Mouse (Mus musculus): ENCODE data around the gene Cebpzos. TPM values are rescaled to one million over a fixed set of nuclear protein-coding genes. Genes with fewer than 3 reads are reported as not detected.

Cebpzos gene
- total and polyA plus RNA-seq, 3 experiments, result 4.1 to 76.5 (median 20.5) TPM

GRCm38 (mm10) chr17:78942579-78942978 is 26.3 kb downstream of the Cebpzos start:
- no peaks in the 10 kb centered on the region for H3K9me3 ChIP-seq (replicated peaks)
- H3K36me3 ChIP-seq (replicated peaks), result peaks cover 59% of the 10 kb centered on the region
- ATAC-seq (ENCODE audit: extremely low read depth, insufficient number of reproducible peaks, low FRiP score, poor library complexity, severe bottlenecking), result no peak
- H3K4me1 ChIP-seq (ENCODE audit: insufficient read depth, low read depth, low read length), result peaks cover 6% of the 10 kb centered on the region
- H3K4me3 ChIP-seq (ENCODE audit: low read depth, low read length), result no peak overlapping the region
- DNase-seq (ENCODE audit: low spot score), result no peak
- no peak for TF ChIP-seq TAL1 (conservative IDR thresholded peaks at IDR 0.05; ENCODE audit: low read depth, low read length)
- TF ChIP-seq GATA1 (IDR thresholded peaks at IDR 0.05; ENCODE audit: borderline replicate concordance, low read length), result no peak
- no peak for TF ChIP-seq CTCF (IDR thresholded peaks at IDR 0.05; ENCODE audit: low read depth, low read length)
- TF ChIP-seq POLR2AphosphoS5 (IDR thresholded peaks at IDR 0.05; ENCODE audit: insufficient replicate concordance, low read depth, low read length), result no peak
- no peaks in the 10 kb centered on the region for H3K27me3 ChIP-seq (ENCODE audit: insufficient read depth, low read length)

- DNase-seq (ENCODE audit: low spot score), result no peak
- no peaks in the 10 kb centered on the region for H3K4me1 ChIP-seq (ENCODE audit: insufficient read depth, low read depth, low read length)
- H3K27me3 ChIP-seq (ENCODE audit: insufficient read depth, low read length), result no peaks in the 10 kb centered on the region
- no peak for ATAC-seq (ENCODE audit: extremely low read depth, insufficient number of reproducible peaks, low FRiP score, poor library complexity, severe bottlenecking)
- peaks cover 19% of the 10 kb centered on the region for H3K36me3 ChIP-seq (replicated peaks)
- no peak overlapping the region for H3K4me3 ChIP-seq (ENCODE audit: low read depth, low read length)
- TF ChIP-seq CTCF (IDR thresholded peaks at IDR 0.05; ENCODE audit: low read depth, low read length) (no peak), POLR2AphosphoS5 (IDR thresholded peaks at IDR 0.05; ENCODE audit: insufficient replicate concordance, low read depth, low read length) (no peak), GATA1 (IDR thresholded peaks at IDR 0.05; ENCODE audit: borderline replicate concordance, low read length) (no peak), TAL1 (conservative IDR thresholded peaks at IDR 0.05; ENCODE audit: low read depth, low read length) (no peak), GATA2 (IDR thresholded peaks at IDR 0.05; ENCODE audit: borderline replicate concordance, low read depth, low read length) (no peak)
- no peaks in the 10 kb centered on the region for H3K9me3 ChIP-seq (replicated peaks)
Observed at GRCm38 (mm10) chr17:78951225-78951624, 34.9 kb downstream of the Cebpzos start.

- peaks cover 11% of the 10 kb centered on the region for H3K36me3 ChIP-seq (replicated peaks)
- H3K9me3 ChIP-seq (replicated peaks), result no peaks in the 10 kb centered on the region
- no peak overlapping the region for H3K4me3 ChIP-seq (ENCODE audit: low read depth, low read length)
- TF ChIP-seq GATA2 (IDR thresholded peaks at IDR 0.05; ENCODE audit: borderline replicate concordance, low read depth, low read length) (no peak), POLR2AphosphoS5 (IDR thresholded peaks at IDR 0.05; ENCODE audit: insufficient replicate concordance, low read depth, low read length) (no peak), CTCF (IDR thresholded peaks at IDR 0.05; ENCODE audit: low read depth, low read length) (no peak), TAL1 (conservative IDR thresholded peaks at IDR 0.05; ENCODE audit: low read depth, low read length) (no peak), GATA1 (IDR thresholded peaks at IDR 0.05; ENCODE audit: borderline replicate concordance, low read length) (no peak)
- no peaks in the 10 kb centered on the region for H3K27me3 ChIP-seq (ENCODE audit: insufficient read depth, low read length)
- no peak for DNase-seq (ENCODE audit: low spot score)
- no peak for ATAC-seq (ENCODE audit: extremely low read depth, insufficient number of reproducible peaks, low FRiP score, poor library complexity, severe bottlenecking)
- no peaks in the 10 kb centered on the region for H3K4me1 ChIP-seq (ENCODE audit: insufficient read depth, low read depth, low read length)
Observed at GRCm38 (mm10) chr17:78952070-78952469, 35.8 kb downstream of the Cebpzos start.

- H3K4me1 ChIP-seq (ENCODE audit: insufficient read depth, low read depth, low read length), result no peaks in the 10 kb centered on the region
- H3K9me3 ChIP-seq (replicated peaks), result no peaks in the 10 kb centered on the region
- no peak overlapping the region for H3K4me3 ChIP-seq (ENCODE audit: low read depth, low read length)
- ATAC-seq (ENCODE audit: extremely low read depth, insufficient number of reproducible peaks, low FRiP score, poor library complexity, severe bottlenecking) (no peak), DNase-seq (ENCODE audit: low spot score) (no peak)
- TF ChIP-seq POLR2AphosphoS5 (IDR thresholded peaks at IDR 0.05; ENCODE audit: insufficient replicate concordance, low read depth, low read length), result no peak
- TF ChIP-seq TAL1 (conservative IDR thresholded peaks at IDR 0.05; ENCODE audit: low read depth, low read length), result no peak
- TF ChIP-seq GATA1 (IDR thresholded peaks at IDR 0.05; ENCODE audit: borderline replicate concordance, low read length), result no peak
- TF ChIP-seq GATA2 (IDR thresholded peaks at IDR 0.05; ENCODE audit: borderline replicate concordance, low read depth, low read length), result no peak
- TF ChIP-seq CTCF (IDR thresholded peaks at IDR 0.05; ENCODE audit: low read depth, low read length), result no peak
- peaks cover 4% of the 10 kb centered on the region for H3K36me3 ChIP-seq (replicated peaks)
- no peaks in the 10 kb centered on the region for H3K27me3 ChIP-seq (ENCODE audit: insufficient read depth, low read length)
Observed at GRCm38 (mm10) chr17:78953240-78953639, 36.9 kb downstream of the Cebpzos start.

- no peak for DNase-seq (ENCODE audit: low spot score)
- no peak overlapping the region for H3K4me3 ChIP-seq (ENCODE audit: low read depth, low read length)
- no peaks in the 10 kb centered on the region for H3K9me3 ChIP-seq (replicated peaks)
- no peaks in the 10 kb centered on the region for H3K4me1 ChIP-seq (ENCODE audit: insufficient read depth, low read depth, low read length)
- no peak for TF ChIP-seq CTCF (IDR thresholded peaks at IDR 0.05; ENCODE audit: low read depth, low read length)
- no peak for TF ChIP-seq GATA2 (IDR thresholded peaks at IDR 0.05; ENCODE audit: borderline replicate concordance, low read depth, low read length)
- no peak for TF ChIP-seq GATA1 (IDR thresholded peaks at IDR 0.05; ENCODE audit: borderline replicate concordance, low read length)
- TF ChIP-seq TAL1 (conservative IDR thresholded peaks at IDR 0.05; ENCODE audit: low read depth, low read length), result no peak
- TF ChIP-seq POLR2AphosphoS5 (IDR thresholded peaks at IDR 0.05; ENCODE audit: insufficient replicate concordance, low read depth, low read length), result no peak
- no peaks in the 10 kb centered on the region for H3K36me3 ChIP-seq (replicated peaks)
- H3K27me3 ChIP-seq (ENCODE audit: insufficient read depth, low read length), result no peaks in the 10 kb centered on the region
- no peak for ATAC-seq (ENCODE audit: extremely low read depth, insufficient number of reproducible peaks, low FRiP score, poor library complexity, severe bottlenecking)
Observed at GRCm38 (mm10) chr17:78959473-78959872, 43.2 kb downstream of the Cebpzos start.

- no peak for TF ChIP-seq POLR2AphosphoS5 (IDR thresholded peaks at IDR 0.05; ENCODE audit: insufficient replicate concordance, low read depth, low read length)
- TF ChIP-seq GATA1 (IDR thresholded peaks at IDR 0.05; ENCODE audit: borderline replicate concordance, low read length), result no peak
- no peak for TF ChIP-seq CTCF (IDR thresholded peaks at IDR 0.05; ENCODE audit: low read depth, low read length)
- TF ChIP-seq GATA2 (IDR thresholded peaks at IDR 0.05; ENCODE audit: borderline replicate concordance, low read depth, low read length), result no peak
- no peak for TF ChIP-seq TAL1 (conservative IDR thresholded peaks at IDR 0.05; ENCODE audit: low read depth, low read length)
- DNase-seq (ENCODE audit: low spot score) (no peak), ATAC-seq (ENCODE audit: extremely low read depth, insufficient number of reproducible peaks, low FRiP score, poor library complexity, severe bottlenecking) (no peak)
- H3K36me3 ChIP-seq (replicated peaks), result no peaks in the 10 kb centered on the region
- no peaks in the 10 kb centered on the region for H3K9me3 ChIP-seq (replicated peaks)
- no peaks in the 10 kb centered on the region for H3K4me1 ChIP-seq (ENCODE audit: insufficient read depth, low read depth, low read length)
- H3K27me3 ChIP-seq (ENCODE audit: insufficient read depth, low read length), result no peaks in the 10 kb centered on the region
- H3K4me3 ChIP-seq (ENCODE audit: low read depth, low read length), result no peak overlapping the region
Observed at GRCm38 (mm10) chr17:78964387-78964786, 48.1 kb downstream of the Cebpzos start.

Data from G1E (cell line).